Mouse (Mus musculus) frontal cortex, postnatal 36 days (tissue): Measurements from ENCODE around the gene Rnf144b.

ENCODE experiments used
- DNase-seq, 2 experiments: peaks; one replicate each; pipeline ENCODE4 v3.0.0; 2022; ENCODE audit warnings: low spot score in 2 of 2

Rnf144b gene

DNA sequence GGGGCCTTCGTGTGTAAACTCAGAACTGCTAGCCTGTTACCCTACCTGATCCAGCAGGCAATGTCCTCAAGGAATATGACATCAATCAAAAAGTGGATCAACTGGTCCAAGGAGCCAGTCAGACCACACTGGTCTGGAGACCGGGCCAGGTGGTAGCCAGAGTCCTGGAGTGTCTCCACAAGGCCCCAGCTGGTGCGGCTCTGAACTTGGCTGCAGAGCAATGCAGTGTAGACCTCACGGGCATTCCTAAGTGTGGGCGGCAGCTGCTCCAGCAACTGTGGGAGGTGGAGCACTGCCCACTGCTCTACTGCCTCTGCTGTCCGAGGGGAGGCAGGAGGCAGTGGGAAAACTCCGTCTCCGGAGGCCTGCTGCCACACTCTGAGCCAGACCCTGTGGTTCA, 55.7 kb downstream of the Rnf144b start:
- DNase-seq, result no peak

DNA sequence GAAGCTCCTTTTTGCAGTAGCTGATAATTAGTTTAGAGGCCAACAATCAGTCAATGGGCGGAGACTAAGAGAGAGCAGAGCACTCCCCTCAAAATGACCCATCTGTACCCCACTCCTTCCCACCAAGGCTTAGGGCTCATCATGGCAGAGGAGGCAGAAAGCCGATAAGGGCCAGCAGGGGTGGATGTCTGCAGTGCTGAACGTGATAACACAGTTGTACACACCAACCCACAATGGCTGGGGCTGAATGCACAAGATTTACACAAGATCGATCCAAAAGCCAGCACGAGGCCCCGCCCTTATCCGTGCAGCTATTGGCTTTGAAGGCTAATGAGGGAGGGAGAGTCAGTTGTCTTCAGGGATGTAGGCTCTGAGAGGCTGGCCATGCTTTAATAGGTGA, 58.3 kb downstream of the Rnf144b start:
- DNase-seq, result no peak

DNA sequence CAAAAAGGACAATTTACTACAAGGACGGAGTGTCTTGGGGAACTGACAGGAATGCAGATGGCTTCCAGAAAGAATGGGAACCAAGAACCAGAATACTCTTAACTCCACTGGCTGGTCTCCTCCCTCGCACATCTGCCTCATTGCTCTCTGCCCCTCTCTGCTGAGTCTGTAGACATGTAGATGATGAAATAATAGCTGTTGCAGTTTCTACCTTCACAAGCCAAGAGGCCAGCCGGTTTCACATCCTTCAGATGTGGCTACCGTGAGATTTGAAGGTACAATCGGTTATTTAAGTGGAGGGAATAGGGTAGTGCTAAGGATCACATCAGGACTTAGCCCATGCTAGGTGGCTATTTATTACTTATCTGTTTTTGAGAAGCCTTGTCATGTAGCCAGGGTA, 59.9 kb downstream of the Rnf144b start:
- DNase-seq, result no peak

DNA sequence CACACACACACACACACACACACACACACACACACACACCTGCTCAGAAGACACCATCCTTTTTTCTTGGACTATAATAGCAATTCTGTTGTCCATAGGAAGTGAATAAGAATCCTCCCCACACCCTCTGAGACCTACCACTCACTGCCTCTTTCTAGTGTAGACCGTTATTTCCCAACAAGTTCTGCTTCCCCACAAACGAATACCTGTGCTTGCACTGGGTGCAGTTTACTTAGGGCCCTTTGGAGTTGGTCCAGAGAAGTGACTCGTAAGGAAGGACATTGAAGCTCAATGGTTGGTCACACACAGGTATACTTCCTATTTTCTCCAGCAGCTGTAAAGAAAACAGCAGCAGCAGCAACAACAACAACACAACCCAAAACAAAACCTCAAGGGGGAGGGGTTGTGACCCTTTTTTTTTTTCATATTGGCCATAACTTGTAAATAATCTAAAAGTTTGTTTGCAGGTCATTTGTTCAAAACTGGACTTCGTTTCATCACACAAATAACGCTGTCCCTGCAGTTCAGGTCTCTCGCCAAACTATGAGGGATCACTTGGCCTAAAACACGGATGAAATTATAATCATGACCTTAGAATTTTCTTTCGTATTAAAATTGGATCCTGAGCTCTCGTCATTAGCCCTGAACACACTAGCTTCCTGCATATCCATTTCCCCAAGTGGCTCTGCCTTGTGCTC, 60.7 kb downstream of the Rnf144b start:
- DNase-seq, result no peak

DNA sequence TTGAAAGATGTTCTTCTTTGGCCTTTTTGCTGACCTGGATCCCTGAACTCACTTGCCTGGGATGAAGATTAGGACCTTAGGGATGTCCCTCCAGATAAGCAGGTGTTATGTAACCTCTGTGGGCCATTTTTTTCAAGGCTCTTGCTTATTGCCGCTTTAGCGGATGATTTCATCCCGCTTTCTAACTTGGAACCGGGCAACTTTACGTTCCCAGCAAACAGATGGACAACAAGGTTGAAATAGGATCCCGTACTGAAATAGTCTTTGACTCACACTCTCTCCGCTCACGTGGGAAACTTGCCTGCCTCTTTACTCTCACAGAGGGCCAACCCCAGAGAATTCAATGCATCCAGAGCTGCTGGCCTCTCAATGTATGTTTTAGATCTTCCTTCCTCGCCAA, 61.3 kb downstream of the Rnf144b start:
- DNase-seq, result peak; percentile 44 to 68

- no peak for DNase-seq
These were observed 65.4 kb downstream of the Rnf144b start for GRCm38 (mm10) chr13:47187836-47188235.

DNA sequence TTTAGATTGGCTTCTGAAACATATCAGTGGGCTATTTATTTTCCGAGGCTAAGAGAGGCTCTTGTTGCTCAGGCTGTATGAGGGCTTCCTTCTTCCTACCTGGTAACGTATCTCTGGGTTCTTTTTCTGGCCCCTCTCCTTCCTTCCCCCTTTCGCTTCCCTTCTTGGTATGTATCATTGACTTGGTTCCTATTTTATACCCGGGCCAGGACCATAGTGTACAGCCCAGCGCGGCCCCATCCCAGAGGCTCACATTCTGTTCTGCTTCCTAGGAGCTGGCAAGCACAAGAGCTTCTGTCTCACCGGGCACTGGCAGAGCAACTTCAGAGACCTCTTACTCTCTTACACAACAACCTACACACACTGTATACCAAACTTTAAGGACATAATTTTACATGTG, 67.5 kb downstream of the Rnf144b start:
- DNase-seq, result no peak

- no peak for DNase-seq
These were observed 69.7 kb downstream of the Rnf144b start for GRCm38 (mm10) chr13:47192200-47192599.

GRCm38 (mm10) chr13:47192771-47193170, 70.3 kb downstream of the Rnf144b start:
- DNase-seq, result no peak

- DNase-seq, result peak; percentile 61 to 79
These were observed 71.1 kb downstream of the Rnf144b start for GRCm38 (mm10) chr13:47193326-47194153.

DNA sequence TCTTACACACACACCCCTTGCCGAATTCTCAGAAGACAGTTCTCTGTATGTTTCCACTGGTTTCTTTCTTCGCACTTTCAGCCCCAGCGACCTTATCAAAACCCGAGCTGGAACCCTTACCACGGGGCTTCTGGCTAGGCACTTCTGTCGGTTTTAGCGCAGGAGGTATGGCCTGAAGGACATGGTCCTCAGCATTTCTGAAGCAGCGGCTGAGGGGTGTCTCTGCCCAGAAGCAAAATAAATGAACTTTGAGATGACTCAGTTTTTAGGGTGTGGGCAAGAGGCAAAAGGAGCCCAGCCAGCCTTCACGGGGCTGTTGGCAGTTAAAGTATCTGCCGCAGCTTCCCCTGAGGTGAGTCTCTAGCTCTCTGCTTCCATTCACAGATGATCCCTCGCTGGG, 72.2 kb downstream of the Rnf144b start:
- no peak for DNase-seq

- no peak for DNase-seq
These were observed 73.0 kb downstream of the Rnf144b start for GRCm38 (mm10) chr13:47195491-47195890.

- DNase-seq, result no peak
These were observed 77.7 kb downstream of the Rnf144b start for GRCm38 (mm10) chr13:47200011-47200670.

- DNase-seq, result no peak
These were observed 79.6 kb downstream of the Rnf144b start for GRCm38 (mm10) chr13:47201962-47202624.

- no peak for DNase-seq
These were observed 88.0 kb downstream of the Rnf144b start for GRCm38 (mm10) chr13:47210496-47210895.

DNA sequence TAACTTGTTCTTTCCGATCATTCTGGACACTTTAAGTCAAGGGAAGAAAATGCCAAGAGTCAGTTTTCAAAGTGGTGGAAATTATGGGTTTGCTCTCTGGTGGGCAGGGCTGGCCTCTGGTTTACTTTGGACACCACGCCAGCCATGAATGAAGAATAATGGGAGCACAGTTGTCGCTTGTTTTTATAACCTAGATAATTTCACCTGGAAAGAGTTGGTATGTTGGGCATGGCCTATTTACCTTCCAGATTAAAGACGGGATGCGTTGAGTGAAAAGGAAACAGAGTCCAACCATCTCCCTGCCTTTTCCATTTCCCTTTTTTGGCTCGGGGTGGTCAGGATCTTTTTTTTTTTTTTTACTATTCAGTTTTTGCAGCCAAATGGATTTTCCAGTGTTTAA, 88.5 kb downstream of the Rnf144b start:
- DNase-seq, result no peak

- no peak for DNase-seq
These were observed 89.1 kb downstream of the Rnf144b start for GRCm38 (mm10) chr13:47211581-47211980.

GRCm38 (mm10) chr13:47213817-47214216, 91.4 kb downstream of the Rnf144b start:
- no peak for DNase-seq

GRCm38 (mm10) chr13:47214895-47215294, 92.4 kb downstream of the Rnf144b start:
- no peak for DNase-seq

DNA sequence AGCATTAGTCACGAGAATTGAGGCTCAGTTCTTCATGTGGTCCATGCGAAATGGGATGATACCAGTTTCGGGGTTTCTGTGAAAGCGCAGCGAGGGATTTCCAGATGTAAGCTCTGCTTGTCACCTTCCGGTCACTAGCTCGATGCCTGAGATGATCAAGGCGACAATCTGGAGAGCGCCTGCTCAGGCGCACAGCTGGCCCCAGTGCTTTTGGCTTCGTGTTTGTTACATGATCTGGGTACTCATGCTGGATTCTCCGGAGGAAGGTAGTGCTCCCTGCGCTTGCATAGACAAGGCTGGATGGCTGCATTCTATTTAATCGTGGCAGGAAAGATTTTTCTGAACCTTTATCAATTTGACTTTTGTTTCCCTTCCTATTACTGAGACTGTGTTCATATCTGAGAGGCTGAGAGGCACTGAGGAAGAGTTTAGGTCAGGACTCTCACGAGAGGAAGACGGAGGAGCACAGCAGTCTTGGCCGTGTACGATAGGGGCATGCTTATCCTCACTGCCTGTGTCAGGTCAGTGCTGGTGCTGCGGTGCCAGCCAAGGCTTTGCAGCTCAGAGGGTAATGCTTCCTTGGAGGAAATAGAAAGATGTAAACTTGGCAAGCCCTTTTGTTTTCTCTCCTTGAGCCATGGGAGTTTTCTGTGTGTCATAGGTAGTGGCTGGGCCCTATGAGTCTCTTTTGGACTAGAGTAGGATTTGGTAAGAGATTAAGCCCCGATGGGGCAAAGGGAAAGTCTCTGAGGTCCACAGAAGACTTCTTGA, 93.5 kb downstream of the Rnf144b start:
- no peak for DNase-seq

- DNase-seq, result no peak
These were observed 94.7 kb downstream of the Rnf144b start for GRCm38 (mm10) chr13:47217107-47217571.
